Mouse (Mus musculus) left cerebral cortex, postnatal 4 days (tissue): Measurements from ENCODE around the gene Vps13d. TPM values are rescaled to one million over a fixed set of nuclear protein-coding genes. Genes with fewer than 3 reads are reported as not detected.

Source experiments
- total RNA-seq, 2 experiments: library from RNA; stranded (reverse); gene quantifications; 2 replicates each; pipeline ENCODE4 v1.2.3; 2021

Gene Vps13d
- total RNA-seq, 2 experiments from 2014 or later, result 50.3 to 51.0 TPM

Other genes starting within 250 kb of the Vps13d start
- gene Tnfrsf1b, start 51.9 kb upstream of the Vps13d start, total RNA-seq, result 1 to 10 TPM; 2.4 to 2.9 TPM
- gene Tnfrsf8, start 120.2 kb upstream of the Vps13d start, total RNA-seq, result 1 to 10 TPM in 1 of 2 experiments, under 1 TPM in 1; 0.38 to 1.3 TPM